Mouse (Mus musculus): ENCODE data around the gene Adcy6. TPM values are rescaled to one million over a fixed set of nuclear protein-coding genes. Genes with fewer than 3 reads are reported as not detected.

Adcy6 gene
- 11.8 and 12.1 TPM in 2 replicates for polyA plus RNA-seq (2016; fragmentation: Nextera tagmentation; extraction: Ambion mirVana)

- H3K4me1 ChIP-seq, result peaks cover 39% of the 10 kb centered on the region
- H3K27ac ChIP-seq (replicated peaks), result peak within 1 kb of the TSS; percentile 97
- peak within 1 kb of the TSS; percentile 87 for H3K4me3 ChIP-seq
- peaks cover 17% of the 10 kb centered on the region for H3K27me3 ChIP-seq (ENCODE audit: low read depth, poor library complexity, severe bottlenecking)
- DNase-seq (ENCODE audit: low spot score), result peak; percentile 91
- WGBS, result 2% methylated on average over 60 of the region's 75 CpGs
- H3K9me3 ChIP-seq (replicated peaks), result no peaks in the 10 kb centered on the region
- peaks cover 21% of the 10 kb centered on the region for H3K36me3 ChIP-seq
These were observed at the start of gene Adcy6 for GRCm38 (mm10) chr15:98609331-98610130. TSS of gene Adcy6 (minus strand) at chr15:98610076.

GRCm38 (mm10) chr15:98656982-98657751, 47.3 kb upstream of the Adcy6 start:
- WGBS, result 90% methylated on average over 15 of the region's 15 CpGs
- H3K4me1 ChIP-seq, result peaks cover 13% of the 10 kb centered on the region
- H3K4me3 ChIP-seq, result no peak overlapping the region
- no peak for DNase-seq (ENCODE audit: low spot score)
- no peak overlapping the region for H3K27ac ChIP-seq (replicated peaks)
- H3K9me3 ChIP-seq (replicated peaks), result no peaks in the 10 kb centered on the region; the same call in 1 of the 2 replicates
- H3K36me3 ChIP-seq, result peaks cover 88% of the 10 kb centered on the region
- H3K27me3 ChIP-seq (ENCODE audit: low read depth, poor library complexity, severe bottlenecking), result no peaks in the 10 kb centered on the region

GRCm38 (mm10) chr15:98652174-98652573, 42.3 kb upstream of the Adcy6 start:
- H3K9me3 ChIP-seq (replicated peaks), result no peaks in the 10 kb centered on the region
- no peaks in the 10 kb centered on the region for H3K4me1 ChIP-seq
- peaks cover 100% of the 10 kb centered on the region for H3K36me3 ChIP-seq
- H3K4me3 ChIP-seq, result no peak overlapping the region
- DNase-seq (ENCODE audit: low spot score), result no peak
- H3K27ac ChIP-seq (replicated peaks), result no peak overlapping the region
- 95% methylated on average over 8 of the region's 8 CpGs for WGBS
- H3K27me3 ChIP-seq (ENCODE audit: low read depth, poor library complexity, severe bottlenecking), result no peaks in the 10 kb centered on the region

GRCm38 (mm10) chr15:98651431-98651830, 41.6 kb upstream of the Adcy6 start:
- WGBS, result 92% methylated on average over 15 of the region's 15 CpGs
- Histone ChIP-seq H3K27ac (replicated peaks) (no peak overlapping the region), H3K36me3 (peaks cover 100% of the 10 kb centered on the region), H3K4me1 (no peaks in the 10 kb centered on the region), H3K9me3 (replicated peaks) (no peaks in the 10 kb centered on the region), H3K27me3 (ENCODE audit: low read depth, poor library complexity, severe bottlenecking) (no peaks in the 10 kb centered on the region), H3K4me3 (no peak overlapping the region)
- DNase-seq (ENCODE audit: low spot score), result no peak

- no peaks in the 10 kb centered on the region for H3K4me1 ChIP-seq
- peaks cover 100% of the 10 kb centered on the region for H3K36me3 ChIP-seq
- 90% methylated on average over 3 of the region's 3 CpGs for WGBS
- no peaks in the 10 kb centered on the region for H3K27me3 ChIP-seq (ENCODE audit: low read depth, poor library complexity, severe bottlenecking)
- H3K4me3 ChIP-seq, result no peak overlapping the region
- no peak overlapping the region for H3K27ac ChIP-seq (replicated peaks)
- no peaks in the 10 kb centered on the region for H3K9me3 ChIP-seq (replicated peaks)
- no peak for DNase-seq (ENCODE audit: low spot score)
These were observed 38.2 kb upstream of the Adcy6 start for GRCm38 (mm10) chr15:98648071-98648470.

GRCm38 (mm10) chr15:98647308-98647707, 37.4 kb upstream of the Adcy6 start:
- Histone ChIP-seq H3K27ac (replicated peaks) (no peak overlapping the region), H3K27me3 (ENCODE audit: low read depth, poor library complexity, severe bottlenecking) (no peaks in the 10 kb centered on the region), H3K4me3 (no peak overlapping the region), H3K9me3 (replicated peaks) (no peaks in the 10 kb centered on the region), H3K36me3 (peaks cover 100% of the 10 kb centered on the region), H3K4me1 (no peaks in the 10 kb centered on the region)
- 95% methylated on average over 10 of the region's 10 CpGs for WGBS
- no peak for DNase-seq (ENCODE audit: low spot score)

GRCm38 (mm10) chr15:98646737-98647136, 36.9 kb upstream of the Adcy6 start:
- Histone ChIP-seq H3K27ac (replicated peaks) (no peak overlapping the region), H3K27me3 (ENCODE audit: low read depth, poor library complexity, severe bottlenecking) (no peaks in the 10 kb centered on the region), H3K9me3 (replicated peaks) (no peaks in the 10 kb centered on the region), H3K36me3 (peaks cover 100% of the 10 kb centered on the region), H3K4me1 (no peaks in the 10 kb centered on the region), H3K4me3 (no peak overlapping the region)
- WGBS, result 88% methylated on average over 8 of the region's 8 CpGs
- no peak for DNase-seq (ENCODE audit: low spot score)

GRCm38 (mm10) chr15:98645057-98646026, 35.5 kb upstream of the Adcy6 start:
- no peaks in the 10 kb centered on the region for H3K4me1 ChIP-seq
- no peak overlapping the region for H3K4me3 ChIP-seq
- WGBS, result 94% methylated on average over 24 of the region's 24 CpGs
- peaks cover 100% of the 10 kb centered on the region for H3K36me3 ChIP-seq
- H3K27me3 ChIP-seq (ENCODE audit: low read depth, poor library complexity, severe bottlenecking), result no peaks in the 10 kb centered on the region
- H3K27ac ChIP-seq (replicated peaks), result no peak overlapping the region
- no peaks in the 10 kb centered on the region for H3K9me3 ChIP-seq (replicated peaks)
- DNase-seq (ENCODE audit: low spot score), result no peak

- H3K4me1 ChIP-seq, result no peaks in the 10 kb centered on the region
- H3K9me3 ChIP-seq (replicated peaks), result no peaks in the 10 kb centered on the region
- DNase-seq (ENCODE audit: low spot score), result no peak
- peaks cover 100% of the 10 kb centered on the region for H3K36me3 ChIP-seq
- WGBS, result 91% methylated on average over 12 of the region's 12 CpGs
- H3K27me3 ChIP-seq (ENCODE audit: low read depth, poor library complexity, severe bottlenecking), result no peaks in the 10 kb centered on the region
- no peak overlapping the region for H3K4me3 ChIP-seq
- no peak overlapping the region for H3K27ac ChIP-seq (replicated peaks)
These were observed 34.5 kb upstream of the Adcy6 start for GRCm38 (mm10) chr15:98644406-98644805.

- Histone ChIP-seq H3K36me3 (peaks cover 71% of the 10 kb centered on the region), H3K9me3 (replicated peaks) (no peaks in the 10 kb centered on the region), H3K4me3 (no peak overlapping the region), H3K27me3 (ENCODE audit: low read depth, poor library complexity, severe bottlenecking) (peaks cover 22% of the 10 kb centered on the region), H3K4me1 (peaks cover 28% of the 10 kb centered on the region), H3K27ac (replicated peaks) (no peak overlapping the region)
- 49% methylated on average over 8 of the region's 8 CpGs for WGBS
- DNase-seq (ENCODE audit: low spot score), result no peak
These were observed 30.3 kb upstream of the Adcy6 start for GRCm38 (mm10) chr15:98640157-98640556.

- Histone ChIP-seq H3K27ac (replicated peaks) (no peak overlapping the region), H3K4me3 (peak overlapping the region; percentile 90), H3K27me3 (ENCODE audit: low read depth, poor library complexity, severe bottlenecking) (peaks cover 49% of the 10 kb centered on the region), H3K36me3 (peaks cover 41% of the 10 kb centered on the region), H3K9me3 (replicated peaks) (no peaks in the 10 kb centered on the region), H3K4me1 (peaks cover 58% of the 10 kb centered on the region)
- 37% methylated on average over 3 of the region's 3 CpGs for WGBS
- no peak for DNase-seq (ENCODE audit: low spot score)
These were observed 27.3 kb upstream of the Adcy6 start for GRCm38 (mm10) chr15:98637155-98637554.

GRCm38 (mm10) chr15:98636517-98636916, 26.6 kb upstream of the Adcy6 start:
- H3K27me3 ChIP-seq (ENCODE audit: low read depth, poor library complexity, severe bottlenecking), result peaks cover 55% of the 10 kb centered on the region
- 46% methylated on average over 5 of the region's 5 CpGs for WGBS
- no peaks in the 10 kb centered on the region for H3K9me3 ChIP-seq (replicated peaks)
- H3K4me3 ChIP-seq, result peak overlapping the region; percentile 90
- DNase-seq (ENCODE audit: low spot score), result no peak
- peaks cover 64% of the 10 kb centered on the region for H3K4me1 ChIP-seq
- H3K27ac ChIP-seq (replicated peaks), result peak overlapping the region; percentile 98
- H3K36me3 ChIP-seq, result peaks cover 35% of the 10 kb centered on the region
